Mouse (Mus musculus): ENCODE measurements around the gene Haus2. TPM values are rescaled to one million over a fixed set of nuclear protein-coding genes. Genes with fewer than 3 reads are reported as not detected.

The Haus2 gene
- total RNA-seq, 2 experiments from 2014 or later = 2.5 to 8.4 TPM

GRCm38 (mm10) chr2:120659318-120659717, 50.1 kb downstream of the Haus2 start:
- ATAC-seq (replicated peaks; ENCODE audit: low FRiP score, poor library complexity, severe bottlenecking) = no peak

- no peak for ATAC-seq (replicated peaks; ENCODE audit: low FRiP score, poor library complexity, severe bottlenecking)
Observed at GRCm38 (mm10) chr2:120660486-120661078, 51.4 kb downstream of the Haus2 start.

DNA sequence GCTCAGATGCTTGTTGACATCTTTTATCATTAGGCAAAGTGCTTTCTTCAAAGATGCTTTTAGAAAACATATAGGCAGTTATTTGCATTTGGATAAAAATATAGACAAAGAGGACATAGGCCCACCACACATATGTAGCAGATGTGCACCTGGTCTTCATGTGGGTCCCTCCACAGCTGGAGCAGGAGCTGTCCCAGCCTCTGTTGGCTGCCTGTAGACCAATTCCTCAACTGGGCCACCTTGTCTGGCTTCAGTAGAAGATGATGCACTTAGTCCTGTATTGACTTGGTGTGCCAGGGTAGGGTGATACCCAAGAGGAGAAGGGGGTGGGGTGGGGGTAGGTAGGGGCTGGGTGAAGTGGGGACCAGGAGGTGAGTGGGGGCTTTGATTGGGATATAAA, 53.6 kb downstream of the Haus2 start:
- ATAC-seq (replicated peaks; ENCODE audit: low FRiP score, poor library complexity, severe bottlenecking) = no peak

DNA sequence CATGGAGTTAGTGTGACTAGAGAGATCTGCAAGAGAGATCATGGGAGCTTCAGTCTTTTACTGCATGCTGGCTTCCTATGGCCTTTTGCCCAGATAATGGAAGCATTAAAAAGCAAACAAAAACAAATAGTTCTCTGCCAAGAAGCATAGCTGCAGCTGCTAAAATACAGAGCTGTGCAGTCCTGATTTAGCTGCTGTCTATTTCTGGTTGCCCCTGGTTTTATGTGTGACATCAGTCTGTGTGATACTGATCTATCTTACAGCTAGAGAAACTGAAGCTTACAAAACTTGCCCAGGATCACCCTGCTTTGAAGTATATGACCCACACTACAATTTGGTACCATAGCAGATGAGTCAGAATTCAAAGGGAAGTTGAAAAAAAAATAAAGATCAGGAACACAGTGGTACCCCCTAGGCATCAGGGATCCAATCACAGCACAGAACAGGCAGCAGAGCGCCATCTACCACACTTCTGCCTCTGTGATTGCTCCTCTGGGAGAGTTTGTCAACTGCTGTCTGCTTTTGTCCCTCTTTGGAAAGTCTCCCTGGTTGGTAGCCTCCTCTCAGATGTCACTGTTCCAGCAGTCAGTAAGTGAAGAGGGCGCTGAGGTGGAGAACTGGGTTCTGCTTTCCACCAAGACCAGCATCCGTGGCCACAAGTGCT, 54.4 kb downstream of the Haus2 start:
- ATAC-seq (replicated peaks; ENCODE audit: low FRiP score, poor library complexity, severe bottlenecking) = no peak

GRCm38 (mm10) chr2:120667446-120667845, 58.3 kb downstream of the Haus2 start:
- ATAC-seq (replicated peaks; ENCODE audit: low FRiP score, poor library complexity, severe bottlenecking) = no peak

DNA sequence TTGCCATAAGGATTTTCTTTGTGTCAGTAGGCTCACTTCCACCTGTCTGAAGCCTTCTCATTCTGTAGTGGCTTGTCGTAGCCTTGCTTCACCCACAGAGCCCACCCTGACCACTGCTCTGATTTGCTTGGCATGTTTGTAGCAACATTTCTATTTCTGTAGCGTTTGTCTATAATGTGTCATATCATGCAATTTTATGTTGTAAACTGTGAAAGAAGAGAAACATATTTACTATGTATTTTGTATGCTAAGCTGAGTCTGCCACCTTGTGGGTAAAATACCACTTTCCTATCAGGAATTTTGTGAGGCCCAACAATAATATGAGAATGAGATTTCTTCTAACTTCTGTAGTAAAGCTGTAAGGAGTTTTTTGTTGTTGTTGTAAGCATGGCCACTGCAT, 61.1 kb downstream of the Haus2 start:
- ATAC-seq (replicated peaks; ENCODE audit: low FRiP score, poor library complexity, severe bottlenecking) = no peak

Other genes with a start within 250 kb of the Haus2 start
- 15.5 and 18.7 TPM in 2 replicates for gene Ganc, start 205.5 kb upstream of the Haus2 start, total RNA-seq (2015; ENCODE audit: low replicate concordance)
- 13.4 and 21.8 TPM in 2 replicates for gene Ganc, start 205.5 kb upstream of the Haus2 start, total RNA-seq (2017; ENCODE audit: low replicate concordance)
- 15.1 and 19.3 TPM in 2 replicates for gene Tmem87a, start 205.3 kb upstream of the Haus2 start, total RNA-seq (2015; ENCODE audit: low replicate concordance)
- gene Tmem87a, start 205.3 kb upstream of the Haus2 start, total RNA-seq (2017; ENCODE audit: low replicate concordance) = 27.1 and 37.3 TPM in 2 replicates
- not detected in 2 replicates for gene Capn3, start 153.4 kb upstream of the Haus2 start, total RNA-seq (2015; ENCODE audit: low replicate concordance)
- gene Capn3, start 153.4 kb upstream of the Haus2 start, total RNA-seq (2017; ENCODE audit: low replicate concordance) = not detected in 2 replicates
- 15.9 and 36.4 TPM in 2 replicates for gene Zfp106, start 45.5 kb upstream of the Haus2 start, total RNA-seq (2015; ENCODE audit: low replicate concordance)
- 22.2 and 43.4 TPM in 2 replicates for gene Zfp106, start 45.5 kb upstream of the Haus2 start, total RNA-seq (2017; ENCODE audit: low replicate concordance)
- gene Snap23, start 41.7 kb upstream of the Haus2 start, total RNA-seq (2015; ENCODE audit: low replicate concordance) = 41.1 and 46.5 TPM in 2 replicates
- gene Snap23, start 41.7 kb upstream of the Haus2 start, total RNA-seq (2017; ENCODE audit: low replicate concordance) = 50.7 and 91.2 TPM in 2 replicates
- 10.5 and 33.9 TPM in 2 replicates for gene Lrrc57, start 137 bp downstream of the Haus2 start, total RNA-seq (2015; ENCODE audit: low replicate concordance)
- 12.3 and 30.9 TPM in 2 replicates for gene Lrrc57, start 137 bp downstream of the Haus2 start, total RNA-seq (2017; ENCODE audit: low replicate concordance)
- 3.2 and 3.8 TPM in 2 replicates for gene Stard9, start 19.7 kb downstream of the Haus2 start, total RNA-seq (2015; ENCODE audit: low replicate concordance)
- gene Stard9, start 19.7 kb downstream of the Haus2 start, total RNA-seq (2017; ENCODE audit: low replicate concordance) = 1.5 and 1.7 TPM in 2 replicates
- 67.0 and 68.7 TPM in 2 replicates for gene Cdan1, start 240.7 kb downstream of the Haus2 start, total RNA-seq (2015; ENCODE audit: low replicate concordance)
- 76.3 and 114 TPM in 2 replicates for gene Cdan1, start 240.7 kb downstream of the Haus2 start, total RNA-seq (2017; ENCODE audit: low replicate concordance)
- 0.72 and 1.7 TPM in 2 replicates for gene Ttbk2, start 241.2 kb downstream of the Haus2 start, total RNA-seq (2015; ENCODE audit: low replicate concordance)
- gene Ttbk2, start 241.2 kb downstream of the Haus2 start, total RNA-seq (2017; ENCODE audit: low replicate concordance) = 2.4 and 3.0 TPM in 2 replicates

All from erythroid progenitor cell, adult 5-6 weeks (primary cell).